Mouse (Mus musculus) spleen, adult 12 weeks (tissue): ENCODE measurements around the gene Ang.

Experiments used
- DNase-seq: peaks from one replicate; pipeline ENCODE4 v3.0.0; 2022; ENCODE audit warnings: low spot score

The Ang gene

GRCm38 (mm10) chr14:51088970-51089673 lies 1.8 kb upstream of the Ang start:
- peak; percentile 80 for DNase-seq

- no peak for DNase-seq
Measured at GRCm38 (mm10) chr14:51089674-51090076, 1.3 kb upstream of the Ang start.

GRCm38 (mm10) chr14:51090077-51090781 lies 721 bp upstream of the Ang start:
- DNase-seq, result peak; percentile 65

GRCm38 (mm10) chr14:51092073-51092620 lies 1.2 kb downstream of the Ang start:
- no peak for DNase-seq

DNA sequence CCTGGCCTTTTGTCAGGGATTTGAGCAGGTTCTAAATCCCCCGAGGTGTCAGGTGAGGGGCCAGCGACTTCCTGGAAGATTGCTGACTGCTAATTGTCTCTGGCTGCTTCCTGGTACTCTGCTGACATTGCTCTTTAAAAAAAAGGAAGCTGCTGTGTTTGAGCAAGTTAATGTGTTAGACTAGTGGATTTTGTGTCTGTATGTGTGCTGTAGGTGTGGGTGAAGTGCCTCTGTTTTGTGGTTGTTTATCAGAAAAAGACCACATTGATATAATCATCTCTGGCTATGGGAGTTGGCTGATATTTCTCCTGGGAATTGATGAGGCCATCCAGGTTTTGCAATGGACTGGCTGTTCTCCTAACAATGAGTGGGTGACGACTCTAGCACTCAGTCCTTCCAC lies 2.5 kb downstream of the Ang start:
- DNase-seq, result no peak

GRCm38 (mm10) chr14:51094096-51094875 lies 3.3 kb downstream of the Ang start:
- no peak for DNase-seq

- DNase-seq, result no peak
Measured at GRCm38 (mm10) chr14:51094921-51095320, 4.0 kb downstream of the Ang start.

DNA sequence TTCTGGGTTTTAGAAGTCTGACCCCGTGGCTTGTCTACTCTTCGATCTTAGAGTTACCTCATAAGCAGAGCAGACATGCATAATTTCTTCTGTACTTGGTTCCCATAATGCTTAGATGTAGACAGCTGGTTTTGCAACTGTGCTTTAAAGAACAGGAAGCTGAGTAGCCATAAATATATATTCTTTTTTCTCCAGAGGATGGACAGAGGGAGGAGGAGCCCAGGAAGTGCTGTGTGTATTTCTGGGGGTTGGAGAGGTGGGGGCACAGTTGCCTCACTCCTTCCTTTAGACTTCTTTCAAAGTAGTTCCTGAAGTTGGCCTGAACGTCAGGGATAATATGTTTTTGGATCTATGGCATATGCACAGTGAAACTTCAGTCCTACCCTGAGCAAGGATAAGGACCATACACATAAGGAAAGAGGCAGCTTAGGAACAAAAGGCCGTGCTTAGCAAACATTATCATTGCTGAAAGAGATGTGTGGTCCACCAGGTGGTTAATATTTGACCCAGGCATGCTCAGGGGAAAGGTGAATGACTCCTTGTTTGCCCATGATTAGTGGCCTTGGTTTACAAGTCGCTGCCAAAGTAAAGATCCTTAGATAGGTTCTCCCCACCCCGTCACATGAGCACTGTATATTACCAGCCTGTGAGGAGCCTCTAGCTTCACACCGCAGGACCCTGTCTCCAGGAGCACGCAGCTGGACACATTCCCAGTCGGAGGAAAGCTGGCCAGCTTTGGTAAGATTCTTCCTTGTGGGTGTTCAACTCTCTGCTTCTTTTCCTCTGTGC lies 5.0 kb downstream of the Ang start:
- DNase-seq, result no peak

GRCm38 (mm10) chr14:51098300-51098699 lies 7.3 kb downstream of the Ang start:
- DNase-seq, result peak; percentile 30

GRCm38 (mm10) chr14:51098921-51099320 lies 8.0 kb downstream of the Ang start:
- DNase-seq, result no peak

DNA sequence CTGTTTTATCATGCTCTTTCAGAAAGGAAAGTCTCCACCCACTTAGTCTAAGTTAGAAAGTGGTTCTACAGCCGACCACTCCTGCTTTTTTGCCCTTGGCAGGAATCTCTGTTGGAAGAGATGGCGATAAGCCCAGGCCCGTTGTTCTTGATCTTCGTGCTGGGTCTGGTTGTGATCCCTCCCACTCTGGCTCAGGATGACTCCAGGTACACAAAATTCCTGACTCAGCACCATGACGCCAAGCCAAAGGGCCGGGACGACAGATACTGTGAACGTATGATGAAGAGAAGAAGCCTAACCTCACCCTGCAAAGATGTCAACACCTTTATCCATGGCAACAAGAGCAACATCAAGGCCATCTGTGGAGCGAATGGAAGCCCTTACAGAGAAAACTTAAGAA lies 10.3 kb downstream of the Ang start:
- DNase-seq, result no peak

DNA sequence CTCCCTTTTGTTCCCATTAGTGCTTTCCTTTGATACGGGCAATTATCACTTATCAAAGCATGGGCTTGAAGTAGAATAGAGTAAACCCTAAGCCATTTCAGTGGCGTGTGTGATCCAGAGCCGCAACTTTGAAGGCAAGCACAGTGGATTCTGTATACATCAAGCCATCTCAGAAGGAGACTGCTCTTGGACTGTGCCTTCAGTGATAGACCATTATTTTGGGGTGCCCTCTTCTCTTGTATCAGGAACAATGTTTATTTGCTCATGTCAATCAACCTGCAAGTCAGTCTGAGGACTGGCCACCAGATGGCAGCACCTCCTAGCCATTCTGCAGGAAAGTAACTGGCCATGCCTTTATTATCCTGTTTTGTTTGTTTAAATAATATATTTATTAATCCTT lies 12.3 kb downstream of the Ang start:
- peak; percentile 62 for DNase-seq

DNA sequence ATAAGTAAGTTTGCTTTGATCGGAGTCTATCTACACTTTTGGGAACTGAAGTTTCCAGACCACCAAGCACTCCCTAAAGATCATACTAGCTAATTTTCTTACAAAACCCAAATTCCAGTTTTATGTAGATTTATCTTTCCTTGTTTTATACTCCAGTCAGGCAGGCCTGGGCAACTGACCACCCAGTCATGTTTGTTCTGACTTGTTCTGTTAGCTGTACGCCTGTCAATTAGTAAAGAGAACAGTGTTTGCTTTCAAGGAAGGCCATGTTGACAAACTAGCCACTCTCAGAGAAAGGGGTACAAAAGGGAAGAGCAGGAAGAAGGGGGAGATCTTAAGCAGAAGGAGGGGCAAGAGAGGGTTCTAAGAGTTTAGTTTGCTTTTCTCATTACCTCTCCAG lies 13.4 kb downstream of the Ang start:
- DNase-seq, result no peak

- DNase-seq, result no peak
Measured at GRCm38 (mm10) chr14:51106449-51106967, 15.6 kb downstream of the Ang start.

GRCm38 (mm10) chr14:51111966-51112365 lies 21.0 kb downstream of the Ang start:
- no peak for DNase-seq

DNA sequence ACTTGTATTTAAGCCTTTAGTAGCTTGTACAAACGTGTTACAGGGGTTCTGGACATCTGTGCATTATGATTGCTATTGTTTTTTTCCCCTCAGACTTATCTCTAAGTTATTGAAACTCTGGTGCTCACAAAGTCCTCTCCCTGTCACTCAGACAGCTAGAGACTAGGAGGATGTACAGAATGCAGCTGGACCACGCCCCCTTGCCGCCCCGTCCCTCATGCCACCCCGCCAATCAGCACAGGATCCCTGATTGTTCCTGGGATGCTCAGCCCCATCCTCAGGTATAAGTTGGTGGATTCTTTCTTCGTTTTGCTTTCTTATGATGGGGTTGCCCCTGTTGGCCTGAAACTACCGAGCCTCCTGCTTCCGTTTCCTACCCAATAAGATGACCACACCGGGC lies 22.5 kb downstream of the Ang start:
- DNase-seq, result no peak

DNA sequence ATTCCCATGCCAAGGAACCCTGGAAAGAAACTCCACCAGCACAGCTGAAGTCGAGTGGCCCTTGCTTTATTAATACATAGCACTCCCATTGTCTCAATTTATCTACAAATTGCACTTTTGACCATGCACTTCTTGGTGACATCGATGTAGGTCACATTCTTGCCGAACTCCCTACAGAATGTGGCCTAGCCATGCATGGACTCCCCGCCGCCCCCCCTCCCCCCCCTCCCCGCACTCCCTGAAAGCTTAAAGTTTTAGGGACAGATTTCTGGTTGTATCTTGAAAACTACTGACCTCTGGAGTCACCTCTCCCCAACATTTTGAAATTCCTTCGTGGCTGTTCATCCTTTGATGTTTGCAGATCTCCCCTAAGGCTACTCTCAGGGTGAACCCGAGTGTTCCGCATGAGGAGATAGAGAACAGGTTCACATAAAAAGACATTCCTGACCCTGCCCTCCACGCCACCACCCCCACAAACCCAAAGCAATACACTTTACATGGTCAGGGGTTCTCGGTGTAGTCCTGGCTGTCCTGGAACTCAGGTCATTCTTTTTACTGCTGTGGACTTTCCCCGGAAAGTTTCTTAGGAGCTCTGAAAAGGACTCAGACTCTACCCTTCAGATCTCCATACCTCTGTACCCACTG lies 23.1 kb downstream of the Ang start, which contains the start of gene Eddm3b:
Gene Eddm3b, plus strand, starts transcription at position 511 of the 645 bp plus-strand sequence.
- DNase-seq, result no peak

- DNase-seq, result no peak
Measured at GRCm38 (mm10) chr14:51125684-51126083, 34.7 kb downstream of the Ang start.

GRCm38 (mm10) chr14:51127648-51128258 lies 36.8 kb downstream of the Ang start:
- DNase-seq, result peak; percentile 53
